Mouse (Mus musculus): ENCODE results near the gene Irgq. TPM values are rescaled to one million over a fixed set of nuclear protein-coding genes. Genes with fewer than 3 reads are reported as not detected.
"Not testable (repeated sequence)": the region's sequence is repeated elsewhere in the genome, so short reads cannot be mapped to it uniquely, and the experiment has no call there.

Gene Irgq
- polyA plus RNA-seq, 3 experiments from 2014 or later: 0.79 to 1.2 (median 1.0) TPM

- not testable (repeated sequence) for ATAC-seq
These were observed 14.2 kb upstream of the Irgq start for GRCm38 (mm10) chr7:24516319-24516718.

GRCm38 (mm10) chr7:24517077-24517476, 13.4 kb upstream of the Irgq start:
- no peak for ATAC-seq

GRCm38 (mm10) chr7:24517654-24518053, 12.8 kb upstream of the Irgq start:
- no peak for ATAC-seq

GRCm38 (mm10) chr7:24519130-24519529, 11.4 kb upstream of the Irgq start:
- no peak for ATAC-seq

GRCm38 (mm10) chr7:24520054-24520453, 10.4 kb upstream of the Irgq start:
- ATAC-seq: not testable (repeated sequence)

GRCm38 (mm10) chr7:24522805-24523204, 7.7 kb upstream of the Irgq start:
- ATAC-seq: no peak

GRCm38 (mm10) chr7:24523723-24524122, 6.8 kb upstream of the Irgq start:
- no peak for ATAC-seq

- no peak for ATAC-seq
These were observed 5.5 kb upstream of the Irgq start for GRCm38 (mm10) chr7:24524978-24525377.

GRCm38 (mm10) chr7:24525686-24526420, 4.6 kb upstream of the Irgq start:
- ATAC-seq: no peak

GRCm38 (mm10) chr7:24528861-24529260, 1.6 kb upstream of the Irgq start:
- no peak for ATAC-seq

- no peak for ATAC-seq
These were observed 909 bp upstream of the Irgq start for GRCm38 (mm10) chr7:24529580-24529979.

GRCm38 (mm10) chr7:24531211-24531971, 902 bp downstream of the Irgq start:
- no peak for ATAC-seq

- no peak for ATAC-seq
These were observed 2.6 kb downstream of the Irgq start for GRCm38 (mm10) chr7:24533031-24533571.

GRCm38 (mm10) chr7:24533806-24534205, 3.3 kb downstream of the Irgq start:
- no peak for ATAC-seq

- no peak for ATAC-seq
These were observed 3.8 kb downstream of the Irgq start for GRCm38 (mm10) chr7:24534301-24534700.

- ATAC-seq: no peak
These were observed 6.6 kb downstream of the Irgq start for GRCm38 (mm10) chr7:24537081-24537480.

- no peak for ATAC-seq
These were observed 7.1 kb downstream of the Irgq start for GRCm38 (mm10) chr7:24537591-24537990.

- no peak for ATAC-seq
These were observed 7.7 kb downstream of the Irgq start for GRCm38 (mm10) chr7:24538154-24538553.

GRCm38 (mm10) chr7:24538701-24539100, 8.2 kb downstream of the Irgq start:
- no peak for ATAC-seq

GRCm38 (mm10) chr7:24539686-24540085, 9.2 kb downstream of the Irgq start:
- no peak for ATAC-seq

GRCm38 (mm10) chr7:24544506-24544905, 14.0 kb downstream of the Irgq start:
- ATAC-seq: no peak

- ATAC-seq: no peak
These were observed 15.7 kb downstream of the Irgq start, which contains the start of the genes Pinlyp and Xrcc1 for GRCm38 (mm10) chr7:24546068-24546614. Gene Pinlyp (minus strand): TSS chr7:24546118. Gene Xrcc1 (plus strand): TSS chr7:24546289.

Measured in inflammation-experienced regulatory T-cells, adult 6 months (primary cell).